Mouse (Mus musculus): Measurements from ENCODE around the gene Dnal1. TPM values are rescaled to one million over a fixed set of nuclear protein-coding genes. Genes with fewer than 3 reads are reported as not detected.

Gene Dnal1
- polyA plus RNA-seq, 2 experiments: 6.4 to 15.1 TPM

DNA sequence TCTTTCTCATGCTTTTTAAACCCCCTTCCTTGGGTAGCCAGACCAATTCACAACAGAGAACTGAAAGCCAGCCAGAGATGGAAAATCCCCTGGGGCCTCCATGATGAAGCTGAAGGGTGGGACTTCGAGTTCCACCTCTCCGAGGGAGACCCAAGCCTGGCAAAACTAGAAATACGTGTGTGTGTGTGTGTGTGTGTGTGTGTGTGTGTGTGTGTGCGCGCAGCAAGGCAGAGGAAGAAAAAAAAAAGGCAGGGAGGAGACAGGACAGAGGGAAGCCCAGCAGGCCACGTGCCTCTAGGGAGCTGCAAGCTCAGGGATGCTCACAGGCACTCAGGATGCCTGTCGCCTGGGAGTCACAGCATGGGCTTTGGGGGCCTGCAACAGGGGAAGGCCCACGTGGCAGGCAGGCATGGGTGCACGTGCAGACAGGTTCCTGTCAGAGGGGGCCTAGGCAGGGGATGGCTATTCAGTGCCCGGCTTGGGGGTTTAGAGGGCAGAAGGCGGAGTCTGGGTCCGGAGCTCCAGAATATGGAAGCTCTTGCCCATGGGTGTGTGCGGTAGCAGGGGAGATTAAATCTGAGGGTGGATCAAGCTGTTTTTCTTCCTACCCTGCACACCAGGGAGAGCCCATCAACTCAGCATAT lies 62.1 kb downstream of the Dnal1 start:
- WGBS: 6% methylated on average over 13 of the region's 13 CpGs

DNA sequence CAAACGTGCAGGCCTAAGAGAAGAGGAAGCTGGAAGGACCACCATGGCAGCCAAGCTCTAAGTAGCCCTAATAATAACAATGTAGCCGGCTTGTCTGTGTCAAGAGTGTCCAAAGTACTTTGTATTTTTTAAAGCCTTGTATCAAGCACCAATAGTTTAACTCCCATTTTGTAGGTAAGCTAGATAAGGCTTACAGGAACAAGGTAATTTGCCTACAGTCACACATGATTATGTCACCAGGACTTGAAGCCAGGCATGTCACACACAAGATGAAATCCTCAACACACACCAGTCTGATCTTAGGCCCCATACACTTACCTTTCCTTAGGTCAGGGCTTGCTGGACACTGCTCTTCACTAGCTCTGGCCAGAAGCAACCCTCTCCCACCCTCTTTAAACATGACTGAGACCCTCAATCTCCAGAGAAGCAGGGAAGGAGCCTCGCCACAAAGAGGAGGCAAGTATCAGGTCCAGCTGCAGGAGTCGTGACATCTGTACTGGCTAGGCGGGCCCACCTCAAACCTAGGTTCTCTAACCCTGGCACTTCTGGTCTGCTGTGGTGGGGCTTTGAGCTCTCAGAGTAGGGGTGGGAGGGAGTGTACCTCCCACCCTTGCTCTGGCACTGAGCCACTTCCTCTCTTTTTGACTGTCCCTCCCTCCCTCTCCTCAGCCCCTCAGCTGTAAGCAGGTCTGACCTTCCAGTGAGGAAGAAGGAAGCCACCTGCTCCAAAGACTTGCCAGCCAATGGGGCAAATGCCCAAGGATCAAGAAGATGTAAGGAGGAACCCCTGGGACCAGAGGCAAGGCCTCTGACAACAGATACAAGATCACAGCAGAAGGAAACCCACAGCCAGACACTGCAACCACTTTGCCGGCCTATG lies 63.0 kb downstream of the Dnal1 start:
- Histone ChIP-seq H3K9me3 (ENCODE audit: control insufficient read depth, low read length) (no peaks in the 10 kb centered on the region), H3K4me3 (replicated peaks; ENCODE audit: low read length) (no peak overlapping the region), H3K4me1 (ENCODE audit: control insufficient read depth, insufficient read depth, low read length) (peaks cover 73% of the 10 kb centered on the region), H3K27ac (replicated peaks; ENCODE audit: low read depth, low read length) (peak overlapping the region; percentile 87), H3K27me3 (ENCODE audit: control insufficient read depth, insufficient read depth, low read length) (no peaks in the 10 kb centered on the region), H3K36me3 (ENCODE audit: control insufficient read depth, insufficient read depth, low read length) (peaks cover 20% of the 10 kb centered on the region), H3K4me2 (replicated peaks; ENCODE audit: low read depth, low read length, severe bottlenecking) (peak overlapping the region; percentile 70; the same call in 1 of the 2 replicates), H3K9ac (ENCODE audit: low read depth, low read length, severe bottlenecking) (no peak overlapping the region)
- no peak for TF ChIP-seq POLR2A (IDR thresholded peaks at IDR 0.05; ENCODE audit: borderline replicate concordance, extremely low read depth, insufficient read depth, insufficient read length)
- no peak for ATAC-seq (ENCODE audit: low FRiP score, low read depth)
- no peak for DNase-seq (ENCODE audit: low spot score)
- 50% methylated on average over 6 of the region's 6 CpGs for WGBS

More for the DNA sequence above, 62.1 kb downstream of the Dnal1 start:
- Histone ChIP-seq H3K36me3 (ENCODE audit: control insufficient read depth, insufficient read depth, low read length) (peaks cover 28% of the 10 kb centered on the region), H3K4me2 (replicated peaks; ENCODE audit: low read depth, low read length, severe bottlenecking) (peak overlapping the region; percentile 70), H3K9ac (ENCODE audit: low read depth, low read length, severe bottlenecking) (peak overlapping the region; percentile 63), H3K27me3 (ENCODE audit: control insufficient read depth, insufficient read depth, low read length) (no peaks in the 10 kb centered on the region), H3K27ac (replicated peaks; ENCODE audit: low read depth, low read length) (peak overlapping the region; percentile 87), H3K4me3 (replicated peaks; ENCODE audit: low read length) (peak overlapping the region; percentile 42), H3K4me1 (ENCODE audit: control insufficient read depth, insufficient read depth, low read length) (peaks cover 64% of the 10 kb centered on the region), H3K9me3 (ENCODE audit: control insufficient read depth, low read length) (no peaks in the 10 kb centered on the region)
- peak; percentile 58 for DNase-seq (ENCODE audit: low spot score)
- ATAC-seq (ENCODE audit: low FRiP score, low read depth): no peak; the same call in 1 of the 2 replicates
- no peak for TF ChIP-seq POLR2A (IDR thresholded peaks at IDR 0.05; ENCODE audit: borderline replicate concordance, extremely low read depth, insufficient read depth, insufficient read length)

DNA sequence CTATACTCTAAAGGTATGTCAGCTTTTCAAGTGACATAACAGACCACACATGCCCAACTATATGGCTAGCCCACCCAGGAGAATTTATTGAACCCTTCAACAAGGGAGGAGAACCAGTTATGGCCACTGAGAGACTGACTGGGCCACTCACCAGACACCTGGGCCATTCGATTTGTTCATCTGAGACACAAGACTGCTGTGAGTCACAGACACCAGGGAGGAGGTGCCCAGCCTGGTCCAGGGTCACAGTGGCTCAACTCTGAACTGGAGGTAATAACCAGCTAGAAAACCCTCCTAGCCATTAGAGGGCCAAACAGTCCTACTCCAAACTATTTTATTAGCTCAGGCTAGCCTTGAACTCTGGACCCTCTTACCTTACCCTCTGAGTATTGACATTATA lies 63.9 kb downstream of the Dnal1 start:
- H3K4me1 ChIP-seq (ENCODE audit: control insufficient read depth, insufficient read depth, low read length): peaks cover 75% of the 10 kb centered on the region
- DNase-seq (ENCODE audit: low spot score) (no peak), ATAC-seq (ENCODE audit: low FRiP score, low read depth) (no peak)
- no peak overlapping the region for H3K27ac ChIP-seq (replicated peaks; ENCODE audit: low read depth, low read length)
- H3K4me2 ChIP-seq (replicated peaks; ENCODE audit: low read depth, low read length, severe bottlenecking): no peak overlapping the region
- no peaks in the 10 kb centered on the region for H3K9me3 ChIP-seq (ENCODE audit: control insufficient read depth, low read length)
- H3K27me3 ChIP-seq (ENCODE audit: control insufficient read depth, insufficient read depth, low read length): no peaks in the 10 kb centered on the region
- TF ChIP-seq POLR2A (IDR thresholded peaks at IDR 0.05; ENCODE audit: borderline replicate concordance, extremely low read depth, insufficient read depth, insufficient read length): no peak
- no peak overlapping the region for H3K9ac ChIP-seq (ENCODE audit: low read depth, low read length, severe bottlenecking)
- peaks cover 12% of the 10 kb centered on the region for H3K36me3 ChIP-seq (ENCODE audit: control insufficient read depth, insufficient read depth, low read length)
- H3K4me3 ChIP-seq (replicated peaks; ENCODE audit: low read length): no peak overlapping the region
- 42% methylated on average over 1 of the region's 1 CpGs for WGBS

DNA sequence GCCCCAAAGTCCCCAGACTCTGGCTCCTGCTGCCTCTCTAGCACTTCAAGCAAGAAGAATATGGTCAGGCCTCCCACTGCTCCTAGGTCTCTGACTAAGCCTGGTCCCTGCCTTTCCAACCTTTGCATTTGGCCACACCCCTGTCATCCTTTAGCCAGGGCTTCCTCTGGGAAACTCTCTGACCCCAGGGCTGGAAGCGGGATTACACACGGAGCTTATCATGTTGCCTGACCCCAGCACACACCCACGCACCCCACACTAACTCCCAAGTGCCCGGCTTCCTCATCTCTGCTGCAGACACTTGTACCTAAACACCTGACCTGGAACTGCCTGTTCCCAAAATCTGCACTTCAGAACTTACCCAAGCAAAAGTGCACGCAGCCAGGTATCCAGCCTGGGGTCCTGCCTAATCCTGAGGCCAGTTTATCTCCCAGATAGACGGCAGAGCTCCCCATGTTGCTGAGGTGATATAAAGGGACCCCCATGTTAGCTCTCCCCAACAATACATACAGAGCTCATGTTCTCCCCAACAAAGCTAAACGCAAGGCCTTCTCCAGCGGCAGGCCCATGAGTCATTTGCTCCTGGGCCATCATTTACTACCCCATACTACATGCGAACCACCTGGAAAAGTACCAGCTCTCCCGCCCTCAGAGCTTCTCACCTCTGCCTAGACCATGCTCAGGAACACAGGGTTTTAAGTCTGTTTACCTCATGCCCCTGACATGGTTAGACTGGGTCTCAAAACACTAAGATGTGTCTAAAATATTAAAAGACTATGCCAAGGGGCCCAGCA lies 64.7 kb downstream of the Dnal1 start:
- H3K4me1 ChIP-seq (ENCODE audit: control insufficient read depth, insufficient read depth, low read length): peaks cover 75% of the 10 kb centered on the region

DNA sequence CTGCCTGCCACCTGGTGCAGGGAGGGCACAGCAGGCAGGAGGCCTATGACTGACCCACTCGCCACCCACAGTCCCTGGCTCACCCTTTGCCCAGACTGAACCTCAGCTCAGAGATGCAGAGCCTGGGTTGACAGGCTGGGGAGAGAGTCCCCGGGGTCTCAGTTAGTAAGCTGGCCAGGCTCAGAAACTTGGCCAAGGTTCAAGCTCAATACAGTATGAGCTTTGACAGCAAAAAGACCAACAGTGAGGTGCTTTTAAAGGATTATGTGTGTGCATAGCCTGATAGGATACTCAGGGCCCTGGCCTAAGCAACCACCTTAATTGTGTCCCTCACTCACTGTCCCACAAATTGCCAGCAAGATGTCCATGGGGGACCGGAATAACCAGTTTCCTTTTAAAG lies 65.9 kb downstream of the Dnal1 start:
- peaks cover 69% of the 10 kb centered on the region for H3K4me1 ChIP-seq (ENCODE audit: control insufficient read depth, insufficient read depth, low read length)
- no peak for ATAC-seq (ENCODE audit: low FRiP score, low read depth)
- WGBS: 57% methylated on average over 3 of the region's 3 CpGs

More for the DNA sequence above, 64.7 kb downstream of the Dnal1 start:
- 65% methylated on average over 10 of the region's 10 CpGs for WGBS
- peaks cover 4% of the 10 kb centered on the region for H3K36me3 ChIP-seq (ENCODE audit: control insufficient read depth, insufficient read depth, low read length)
- no peaks in the 10 kb centered on the region for H3K27me3 ChIP-seq (ENCODE audit: control insufficient read depth, insufficient read depth, low read length)
- ATAC-seq (ENCODE audit: low FRiP score, low read depth) (no peak), DNase-seq (ENCODE audit: low spot score) (no peak)
- H3K4me3 ChIP-seq (replicated peaks; ENCODE audit: low read length): no peak overlapping the region
- no peak for TF ChIP-seq POLR2A (IDR thresholded peaks at IDR 0.05; ENCODE audit: borderline replicate concordance, extremely low read depth, insufficient read depth, insufficient read length)
- no peak overlapping the region for H3K9ac ChIP-seq (ENCODE audit: low read depth, low read length, severe bottlenecking)
- H3K9me3 ChIP-seq (ENCODE audit: control insufficient read depth, low read length): no peaks in the 10 kb centered on the region
- no peak overlapping the region for H3K27ac ChIP-seq (replicated peaks; ENCODE audit: low read depth, low read length)
- no peak overlapping the region for H3K4me2 ChIP-seq (replicated peaks; ENCODE audit: low read depth, low read length, severe bottlenecking)

More for the DNA sequence above, 65.9 kb downstream of the Dnal1 start:
- TF ChIP-seq POLR2A (IDR thresholded peaks at IDR 0.05; ENCODE audit: borderline replicate concordance, extremely low read depth, insufficient read depth, insufficient read length): no peak
- Histone ChIP-seq H3K9ac (ENCODE audit: low read depth, low read length, severe bottlenecking) (no peak overlapping the region), H3K4me3 (replicated peaks; ENCODE audit: low read length) (no peak overlapping the region), H3K4me2 (replicated peaks; ENCODE audit: low read depth, low read length, severe bottlenecking) (no peak overlapping the region), H3K27ac (replicated peaks; ENCODE audit: low read depth, low read length) (peak overlapping the region; percentile 26), H3K36me3 (ENCODE audit: control insufficient read depth, insufficient read depth, low read length) (no peaks in the 10 kb centered on the region; the same call in 1 of the 2 replicates), H3K27me3 (ENCODE audit: control insufficient read depth, insufficient read depth, low read length) (no peaks in the 10 kb centered on the region), H3K9me3 (ENCODE audit: control insufficient read depth, low read length) (no peaks in the 10 kb centered on the region)
- DNase-seq (ENCODE audit: low spot score): peak; percentile 41

Measured in limb, embryonic 14.5 days (tissue).